In genomic region chr2:44355316-44355715, GRCm38 (mm10) we compare ENCODE assay signal across 15 mouse cellular contexts.
DNase-seq lines count a peak whose midpoint lies in the region; ATAC-seq and TF ChIP-seq lines count a peak whose summit lies in the region.
"Had no signal": no experiment of that assay in that cellular context is flagged by ENCODE, and none has a peak within 500 bp of the region (broad histone marks: within the 10 kb centered on the region; RNA-seq: fewer than 3 reads in every experiment).

No protein-coding gene starts in this region.

- no peaks in the 10 kb centered on the region for H3K36me3 ChIP-seq in kidney, embryonic 16.5 days (ENCODE audit: insufficient read depth, low read length)
- no peaks in the 10 kb centered on the region for H3K36me3 ChIP-seq in limb, embryonic 10.5 days
- no peaks in the 10 kb centered on the region for H3K36me3 ChIP-seq in forebrain, postnatal 0 days (ENCODE audit: insufficient read depth)
- H3K36me3 ChIP-seq: liver, embryonic 12.5 days; midbrain, embryonic 12.5 days; neural tube, embryonic 13.5 days had no signal

- TF ChIP-seq CTCF in forebrain, postnatal 0 days (IDR thresholded peaks at IDR 0.05; ENCODE audit: low read depth), result no peak

- H3K27me3 ChIP-seq in kidney, embryonic 16.5 days (ENCODE audit: insufficient read depth, low read length), result no peaks in the 10 kb centered on the region
- H3K27me3 ChIP-seq in limb, embryonic 10.5 days (ENCODE audit: low read depth, poor library complexity, severe bottlenecking), result peaks cover 6% of the 10 kb centered on the region; the same call in 1 of the 2 replicates
- no peaks in the 10 kb centered on the region for H3K27me3 ChIP-seq in forebrain, postnatal 0 days (ENCODE audit: insufficient read depth, low read length)
- H3K27me3 ChIP-seq: liver, embryonic 12.5 days; midbrain, embryonic 12.5 days; neural tube, embryonic 13.5 days had no signal

- H3K9ac ChIP-seq in kidney, embryonic 16.5 days (replicated peaks; ENCODE audit: low read length), result 0 out of 2 replicates have a peak overlapping the region, but pooled peaks have one; percentile 2
- no peak overlapping the region for H3K9ac ChIP-seq in forebrain, postnatal 0 days
- H3K9ac ChIP-seq: liver, embryonic 12.5 days; midbrain, embryonic 12.5 days; neural tube, embryonic 13.5 days had no signal

- ATAC-seq in kidney, embryonic 16.5 days (ENCODE audit: low FRiP score, low TSS enrichment), result 0 out of 2 replicates have a peak, but pooled peaks have one; percentile 23
- ATAC-seq in forebrain, postnatal 0 days, result no peak
- ATAC-seq: forebrain, embryonic 14.5 days; liver, embryonic 12.5 days had no signal

- peak overlapping the region; percentile 9; the same call in 1 of the 2 replicates for H3K27ac ChIP-seq in kidney, embryonic 16.5 days (ENCODE audit: low read length)
- no peak overlapping the region for H3K27ac ChIP-seq in limb, embryonic 10.5 days
- no peak overlapping the region for H3K27ac ChIP-seq in forebrain, postnatal 0 days (ENCODE audit: low read depth, low read length)
- H3K27ac ChIP-seq: liver, embryonic 12.5 days; midbrain, embryonic 12.5 days; neural tube, embryonic 13.5 days had no signal

- no peak overlapping the region for H3K4me3 ChIP-seq in kidney, embryonic 16.5 days (ENCODE audit: low read length)
- no peak overlapping the region for H3K4me3 ChIP-seq in limb, embryonic 10.5 days
- H3K4me3 ChIP-seq in forebrain, postnatal 0 days (ENCODE audit: low read depth, low read length), result no peak overlapping the region
- H3K4me3 ChIP-seq: liver, embryonic 12.5 days; midbrain, embryonic 12.5 days; neural tube, embryonic 13.5 days had no signal

- peak; percentile 9 to 18 for DNase-seq in cerebellum, postnatal 14 days
- DNase-seq in cerebellum, postnatal 4 days (ENCODE audit: low spot score in 2 of 2), result no peak
- DNase-seq in kidney, adult 18-20 months, result no peak
- DNase-seq in embryo, embryonic 10 days (ENCODE audit: low spot score), result peak; percentile 41
- DNase-seq in limb, embryonic 10.5 days (ENCODE audit: low spot score), result peak; percentile 39
- DNase-seq in forebrain, postnatal 0 days, result no peak
- DNase-seq in right cerebral cortex, postnatal 10 days (ENCODE audit: low spot score in 2 of 2), result no peak
- DNase-seq: cerebellum, postnatal 25 days; gastrocnemius, postnatal 36 days; layer of hippocampus, adult 9-11 months had no signal

- 48% methylated on average over 11 of the region's 11 CpGs for WGBS in kidney, embryonic 16.5 days
- 48% methylated on average over 11 of the region's 11 CpGs for WGBS in limb, embryonic 10.5 days
- 73% methylated on average over 11 of the region's 11 CpGs for WGBS in forebrain, postnatal 0 days

- H3K9me3 ChIP-seq in kidney, embryonic 16.5 days (ENCODE audit: low read length), result no peaks in the 10 kb centered on the region
- no peaks in the 10 kb centered on the region for H3K9me3 ChIP-seq in limb, embryonic 10.5 days (replicated peaks)
- no peaks in the 10 kb centered on the region for H3K9me3 ChIP-seq in forebrain, postnatal 0 days (ENCODE audit: low read length)
- H3K9me3 ChIP-seq: liver, embryonic 12.5 days; midbrain, embryonic 12.5 days; neural tube, embryonic 13.5 days had no signal

- H3K4me2 ChIP-seq in kidney, embryonic 16.5 days (replicated peaks; ENCODE audit: low read depth, low read length), result no peak overlapping the region
- no peak overlapping the region for H3K4me2 ChIP-seq in forebrain, postnatal 0 days (ENCODE audit: low read depth)
- H3K4me2 ChIP-seq: liver, embryonic 12.5 days; midbrain, embryonic 12.5 days; neural tube, embryonic 13.5 days had no signal

- peaks cover 5% of the 10 kb centered on the region for H3K4me1 ChIP-seq in kidney, embryonic 16.5 days (ENCODE audit: insufficient read depth, low read length)
- peaks cover 13% of the 10 kb centered on the region for H3K4me1 ChIP-seq in limb, embryonic 10.5 days
- H3K4me1 ChIP-seq in forebrain, postnatal 0 days (ENCODE audit: insufficient read depth), result no peaks in the 10 kb centered on the region
- H3K4me1 ChIP-seq: midbrain, embryonic 12.5 days; neural tube, embryonic 13.5 days had no signal

Comparison
In these comparisons a context has a peak if more than half of its experiments do, and no peak if none do; other contexts are left out.
1. DNase-seq: peak in cerebellum, postnatal 14 days (2 of 2), embryo, embryonic 10 days (single experiment) and limb, embryonic 10.5 days (single experiment); none in cerebellum, postnatal 4 days (0 of 2), kidney, adult 18-20 months (single experiment), forebrain, postnatal 0 days (single experiment) and right cerebral cortex, postnatal 10 days (0 of 2).